Mouse (Mus musculus) T-helper 17 cell (primary cell): ENCODE data around the gene H2al2b.
"Not testable (repeated sequence)": the region's sequence is repeated elsewhere in the genome, so short reads cannot be mapped to it uniquely, and the experiment has no call there.

Experiments used
- in situ Hi-C, 2 experiments: fragments of 300-600 bp; cut with MboI, MseI; formaldehyde crosslinking; loops; 1 replicate in 1 of 2; 2 replicates in 1 of 2; pipeline ENCODE4 v1.15.1; 2025; ENCODE audit warnings: high pct_unique_total_duplicates in 2 of 2

The H2al2b gene

DNA sequence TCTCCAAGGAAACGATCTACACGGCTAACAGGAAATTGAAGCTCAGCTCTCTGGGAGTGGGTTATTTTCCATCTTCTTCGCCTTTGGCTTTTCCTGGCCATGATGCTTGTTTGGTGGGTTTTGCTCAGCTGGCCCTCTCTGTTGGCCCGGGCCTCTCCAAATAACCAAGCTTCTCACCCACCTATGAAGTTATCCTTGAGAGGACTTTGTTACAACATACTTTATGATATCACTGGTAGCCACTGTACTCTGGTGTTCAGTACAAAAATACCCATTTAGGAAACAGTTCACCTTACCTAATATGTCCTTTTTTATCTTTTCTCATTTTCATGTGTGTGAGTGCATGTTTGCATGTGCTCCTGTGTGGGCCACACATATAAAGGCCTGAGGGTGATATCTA is at the start of gene H2al2b:
TSS of gene H2al2b (minus strand) at position 101 of the 400 bp plus-strand sequence.
- in situ Hi-C loops, result not testable (repeated sequence)
